Mouse (Mus musculus) G1E (cell line): ENCODE data around the gene Sh3tc1.

Experiments used
- CTCF ChIP-seq: IDR thresholded peaks from 2 replicates; pipeline ENCODE4 v1.5.1; 2012; ENCODE audit warnings: low read depth, low read length, inconsistent platforms, mixed read lengths
- GATA1 ChIP-seq: IDR thresholded peaks from 2 replicates; pipeline ENCODE4 v1.6.1; 2012; ENCODE audit warnings: borderline replicate concordance, low read length, inconsistent platforms, mixed read lengths
- POLR2AphosphoS5 ChIP-seq: IDR thresholded peaks from 2 replicates; pipeline ENCODE4 v1.6.1; 2012; ENCODE audit warnings: low read depth, low read length, inconsistent platforms; ENCODE audit not compliant: insufficient replicate concordance
- TAL1 ChIP-seq: conservative IDR thresholded peaks from 2 replicates; pipeline ENCODE4 v1.6.1; 2012; ENCODE audit warnings: low read depth, low read length, inconsistent platforms, mixed read lengths

DNA sequence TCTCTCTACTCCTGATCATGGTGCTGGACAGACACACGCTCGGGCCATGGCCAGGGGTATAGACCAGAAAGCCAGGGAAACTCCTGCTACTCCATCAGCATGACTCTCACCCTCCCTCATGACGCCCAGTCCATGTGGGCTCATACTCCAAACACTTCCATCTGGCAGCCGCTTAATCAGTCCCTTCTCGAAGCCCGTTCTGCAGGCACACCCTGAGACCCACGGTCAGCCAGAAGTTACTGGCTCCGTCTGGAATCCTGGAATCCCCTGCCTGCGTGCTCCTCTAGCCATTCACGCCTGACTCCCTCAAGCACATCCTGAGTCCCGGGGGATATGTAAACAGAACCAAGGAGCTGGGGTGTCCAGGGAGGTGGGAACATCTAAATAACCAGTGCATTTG, 48.5 kb downstream of the Sh3tc1 start:
- no peak for TF ChIP-seq CTCF
- no peak for TF ChIP-seq GATA1
- no peak for TF ChIP-seq POLR2AphosphoS5
- no peak for TF ChIP-seq TAL1
